Mouse (Mus musculus) kidney, embryonic 15.5 days (tissue): ENCODE data around the gene Timm23. TPM values are rescaled to one million over a fixed set of nuclear protein-coding genes. Genes with fewer than 3 reads are reported as not detected.
"Not testable (repeated sequence)": the region's sequence is repeated elsewhere in the genome, so short reads cannot be mapped to it uniquely, and the experiment has no call there.

ENCODE experiments used
- ATAC-seq: fragments of 200-750 bp; cut with Nextera tagmentation; replicated peaks from 2 replicates; pipeline ENCODE4 v1.8.0; 2017; ENCODE audit warnings: moderate TSS enrichment; ENCODE audit not compliant: low FRiP score
- H3K27ac ChIP-seq: fragments of 300-500 bp; sonication (generic); 2 replicates; pipeline ENCODE4 v1.5.1; 2015; ENCODE audit warnings: mild to moderate bottlenecking, inconsistent platforms
- H3K27me3 ChIP-seq: fragments of 300-500 bp; sonication (generic); 2 replicates; pipeline ENCODE4 v1.6.1; 2015; ENCODE audit warnings: inconsistent platforms
- H3K36me3 ChIP-seq: fragments of 300-500 bp; sonication (generic); 2 replicates; pipeline ENCODE4 v1.6.1; 2015; ENCODE audit warnings: inconsistent platforms
- H3K4me1 ChIP-seq: fragments of 300-500 bp; sonication (generic); 2 replicates; pipeline ENCODE4 v1.6.1; 2015; ENCODE audit warnings: inconsistent platforms
- H3K4me2 ChIP-seq: fragments of 300-500 bp; sonication (generic); 2 replicates; pipeline ENCODE4 v1.6.1; 2015; ENCODE audit warnings: moderate library complexity, mild to moderate bottlenecking, inconsistent platforms
- H3K4me3 ChIP-seq: fragments of 300-500 bp; sonication (generic); replicated peaks from 2 replicates; pipeline ENCODE4 v1.5.1; 2015; ENCODE audit warnings: mild to moderate bottlenecking, inconsistent platforms
- H3K9ac ChIP-seq: fragments of 300-500 bp; sonication (generic); 2 replicates; pipeline ENCODE4 v1.6.1; 2015; ENCODE audit warnings: mild to moderate bottlenecking, inconsistent platforms
- H3K9me3 ChIP-seq: fragments of 300-500 bp; sonication (generic); replicated peaks from 2 replicates; pipeline ENCODE4 v1.6.1; 2016; ENCODE audit warnings: inconsistent platforms
- WGBS: fragments of 180-500 bp; shearing (Covaris S2); methylation state at CpG from one replicate; pipeline ENCODE4 v1.1.7; 2015; ENCODE audit warnings: mixed read lengths; 5-methylcytosine and 5-hydroxymethylcytosine counted together
- polyA plus RNA-seq: library from polyadenylated mRNA; unstranded; fragments of >200 nt; fragmentation: Nextera tagmentation; extraction: Ambion mirVana; gene quantifications from 2 replicates; pipeline ENCODE4 v1.2.1, GENCODE M21; 2015

Gene Timm23
- polyA plus RNA-seq, 1 experiment from 2014 or later: 300 TPM

DNA sequence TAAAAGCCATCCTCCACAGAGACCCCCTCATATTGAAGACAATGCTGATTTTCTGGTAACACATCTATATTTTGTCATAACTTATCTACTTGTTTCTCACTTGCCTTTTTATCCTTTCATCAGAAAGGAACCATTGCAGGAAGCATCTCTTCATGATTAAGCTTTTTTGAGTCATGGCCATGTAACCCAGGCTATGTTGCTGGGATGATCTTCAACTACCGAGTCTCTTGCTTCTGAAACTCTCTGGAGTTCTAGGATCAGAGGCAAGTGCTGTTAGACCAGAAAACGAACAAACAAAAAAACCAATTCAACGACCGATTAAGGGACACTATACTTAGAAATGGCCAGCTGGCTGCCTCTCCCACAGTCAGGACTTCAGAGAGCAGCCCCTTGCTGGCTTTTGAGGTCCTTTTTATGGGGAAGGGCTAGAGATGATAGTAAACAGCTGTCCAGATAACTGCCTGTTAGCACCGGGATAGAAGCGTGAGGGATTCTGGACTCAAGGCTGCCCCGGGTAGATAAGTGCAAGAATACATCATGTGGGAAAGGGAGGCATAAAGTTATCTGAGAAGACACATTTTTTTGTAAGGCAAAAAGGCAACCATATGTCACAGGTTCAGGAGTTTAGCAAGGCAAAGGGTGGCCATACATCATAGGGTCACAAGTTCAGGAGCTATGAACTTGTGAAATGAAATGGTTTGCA, 55.7 kb downstream of the Timm23 start:
- H3K36me3 ChIP-seq: no peaks in the 10 kb centered on the region
- no peak overlapping the region for H3K9ac ChIP-seq
- H3K27me3 ChIP-seq: no peaks in the 10 kb centered on the region
- 53% methylated on average over 7 of the region's 7 CpGs for WGBS
- H3K4me3 ChIP-seq: no peak overlapping the region
- H3K4me2 ChIP-seq: no peak overlapping the region
- peak overlapping the region; percentile 20; the same call in 1 of the 2 replicates for H3K27ac ChIP-seq
- H3K4me1 ChIP-seq: peaks cover 3% of the 10 kb centered on the region; the same call in 1 of the 2 replicates
- ATAC-seq: peak; percentile 75
- H3K9me3 ChIP-seq: peaks cover 15% of the 10 kb centered on the region

DNA sequence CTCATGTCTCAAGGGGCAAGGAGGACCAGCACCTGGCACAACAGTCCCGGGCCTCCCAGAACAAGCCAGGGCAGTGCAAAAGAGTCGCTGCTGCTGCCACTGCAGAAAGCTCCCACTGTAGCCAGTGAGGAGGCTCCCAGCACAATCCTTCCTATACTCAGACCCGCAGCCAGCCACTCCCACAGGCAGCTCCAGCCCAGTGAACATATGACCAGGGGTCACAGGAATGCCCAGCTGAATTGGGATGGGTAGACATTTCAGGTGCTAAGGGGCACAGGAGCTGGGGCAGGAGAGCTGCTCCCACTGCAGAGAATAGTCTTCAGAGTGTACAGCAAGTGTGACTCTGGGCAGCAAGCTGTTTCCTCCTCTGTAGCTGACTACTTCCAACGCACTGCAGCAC, 56.3 kb downstream of the Timm23 start:
- Histone ChIP-seq H3K4me2 (no peak overlapping the region), H3K36me3 (no peaks in the 10 kb centered on the region), H3K9me3 (peaks cover 15% of the 10 kb centered on the region), H3K27me3 (no peaks in the 10 kb centered on the region), H3K4me1 (peaks cover 3% of the 10 kb centered on the region; the same call in 1 of the 2 replicates), H3K27ac (0 out of 2 replicates have a peak overlapping the region, but pooled peaks have one; percentile 20), H3K4me3 (no peak overlapping the region), H3K9ac (no peak overlapping the region)
- WGBS: 57% methylated on average over 4 of the region's 4 CpGs
- ATAC-seq: no peak

DNA sequence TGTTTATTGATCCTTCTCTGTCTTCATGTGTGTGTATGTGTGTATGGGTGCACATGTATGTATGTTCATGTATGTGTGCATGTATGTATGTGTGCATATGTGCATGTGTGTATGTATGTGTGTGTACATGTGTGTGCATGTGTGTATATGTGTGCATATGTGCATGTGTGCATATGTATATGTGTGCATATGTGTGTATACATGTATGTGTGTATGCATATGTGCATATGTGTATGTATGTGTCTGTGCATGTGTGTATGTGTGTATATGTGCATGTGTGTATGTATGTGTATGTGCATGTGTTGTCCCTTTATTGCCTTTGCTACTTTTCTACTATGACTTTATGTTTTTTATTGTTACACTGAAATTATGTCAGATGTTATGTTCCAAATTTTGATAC, 57.0 kb downstream of the Timm23 start:
- Histone ChIP-seq H3K9me3 (peaks cover 15% of the 10 kb centered on the region), H3K9ac (no peak overlapping the region)
- ATAC-seq: no peak

DNA sequence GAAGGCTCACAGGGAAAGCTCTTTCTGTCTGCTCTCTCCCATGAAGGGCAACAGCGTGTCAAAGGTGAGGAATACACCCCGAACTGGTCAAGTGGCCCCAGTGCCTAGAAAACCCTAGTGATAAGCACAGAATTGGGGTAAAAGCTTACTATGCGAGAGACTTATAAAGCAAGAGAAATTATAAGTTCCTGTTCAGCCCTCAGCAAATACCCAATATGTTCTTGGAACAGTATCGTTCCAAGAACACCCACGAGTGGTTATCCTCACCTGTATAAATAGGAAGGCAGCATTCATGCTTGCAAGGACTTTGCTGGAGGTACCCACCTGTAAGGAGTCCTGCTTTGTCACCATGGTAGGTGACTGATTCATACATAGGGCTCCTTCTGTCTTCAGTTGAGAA, 60.0 kb downstream of the Timm23 start, which contains the start of gene Msmb:
Gene Msmb (plus strand): TSS at position 301 of the 400 bp plus-strand sequence.
- Histone ChIP-seq H3K9me3 (no peaks in the 10 kb centered on the region), H3K9ac (no peak within 1 kb of the TSS), H3K4me3 (no peak within 1 kb of the TSS), H3K27me3 (no peaks in the 10 kb centered on the region), H3K27ac (no peak within 1 kb of the TSS), H3K4me1 (peaks cover 3% of the 10 kb centered on the region; the same call in 1 of the 2 replicates), H3K4me2 (no peak within 1 kb of the TSS), H3K36me3 (no peaks in the 10 kb centered on the region)
- 86% methylated on average over 5 of the region's 5 CpGs for WGBS
- ATAC-seq: no peak

More for the DNA sequence above, 57.0 kb downstream of the Timm23 start:
- Histone ChIP-seq H3K36me3 (no peaks in the 10 kb centered on the region), H3K27ac (no peak overlapping the region), H3K27me3 (no peaks in the 10 kb centered on the region), H3K4me1 (peaks cover 3% of the 10 kb centered on the region; the same call in 1 of the 2 replicates), H3K4me3 (no peak overlapping the region), H3K4me2 (no peak overlapping the region)

DNA sequence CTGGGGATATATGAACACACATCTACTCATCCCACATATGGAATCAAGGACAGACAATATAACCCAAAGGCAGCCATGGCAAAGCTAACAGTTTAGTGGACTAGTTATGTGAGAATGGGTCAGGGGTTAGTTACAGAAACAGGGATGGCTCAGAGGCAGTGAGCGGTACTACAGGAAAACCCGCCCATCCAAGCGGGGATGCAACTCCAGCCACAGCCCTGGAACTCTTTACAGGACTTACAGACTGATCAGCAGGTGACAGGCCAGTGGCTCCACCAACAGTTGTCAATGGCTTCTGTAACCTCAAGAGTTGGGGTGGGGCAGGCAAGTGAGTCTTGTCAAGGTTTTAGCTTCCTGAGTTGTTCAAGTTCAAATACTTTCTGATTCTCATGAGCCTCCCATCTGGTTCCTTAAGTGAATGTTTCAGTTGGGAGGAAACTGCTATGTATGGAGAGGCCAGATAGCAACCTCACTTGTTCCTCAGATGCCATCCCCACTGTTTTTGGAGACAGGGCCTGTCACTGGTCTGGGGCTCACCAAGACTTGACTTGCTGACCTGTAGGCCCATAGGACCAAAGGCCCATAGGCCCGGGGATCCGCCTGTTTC, 61.2 kb downstream of the Timm23 start:
- no peak overlapping the region for H3K4me3 ChIP-seq
- no peak overlapping the region for H3K27ac ChIP-seq
- no peaks in the 10 kb centered on the region for H3K9me3 ChIP-seq
- H3K4me2 ChIP-seq: no peak overlapping the region
- H3K4me1 ChIP-seq: peaks cover 3% of the 10 kb centered on the region
- no peak overlapping the region for H3K9ac ChIP-seq
- no peak for ATAC-seq
- WGBS: 80% methylated on average over 5 of the region's 5 CpGs
- H3K36me3 ChIP-seq: no peaks in the 10 kb centered on the region
- no peaks in the 10 kb centered on the region for H3K27me3 ChIP-seq

DNA sequence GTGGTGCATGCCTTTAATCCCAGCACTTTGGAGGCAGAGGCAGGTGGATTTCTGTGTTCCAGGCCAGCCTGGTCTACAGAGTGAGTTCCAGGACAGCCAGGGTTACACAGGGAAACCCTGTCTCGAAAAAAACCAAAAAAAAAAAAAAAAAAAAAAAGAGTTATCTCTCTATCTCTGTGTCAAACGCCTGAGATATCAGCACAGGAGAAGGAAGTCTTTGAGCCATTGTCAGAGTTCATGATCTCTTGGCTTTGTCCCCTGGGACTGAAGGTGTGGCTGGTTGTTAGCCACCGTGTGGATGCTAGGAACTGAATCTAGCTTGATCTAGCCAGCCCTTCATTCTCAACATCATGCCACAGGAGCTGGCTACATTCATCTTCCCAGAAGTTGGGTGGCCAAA, 65.2 kb downstream of the Timm23 start:
- H3K4me2 ChIP-seq, H3K27me3 ChIP-seq, H3K27ac ChIP-seq, ATAC-seq, H3K9ac ChIP-seq, H3K4me1 ChIP-seq, H3K36me3 ChIP-seq, H3K4me3 ChIP-seq, H3K9me3 ChIP-seq: not testable (repeated sequence)
- 63% methylated on average over 3 of the region's 3 CpGs for WGBS

DNA sequence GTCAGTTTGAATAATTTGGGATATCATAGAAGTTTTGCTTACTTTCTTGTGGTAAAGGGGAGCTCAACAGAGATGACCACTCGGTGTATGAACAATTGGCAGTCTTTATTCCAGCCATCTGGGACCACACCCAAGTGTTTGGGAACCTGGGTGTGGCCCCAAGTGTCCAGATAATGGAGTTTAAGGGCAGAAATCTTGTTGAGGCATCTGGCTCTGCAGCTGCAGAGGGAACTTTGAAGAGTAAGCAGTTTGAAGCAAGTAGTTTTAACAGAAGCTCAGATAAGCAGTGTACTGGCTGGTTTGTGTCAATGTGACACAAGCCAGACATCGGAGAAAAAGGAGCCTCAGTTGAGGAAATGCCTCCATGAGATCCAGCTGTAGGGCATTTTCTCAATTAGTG, 67.4 kb downstream of the Timm23 start:
- no peak overlapping the region for H3K4me2 ChIP-seq
- H3K27ac ChIP-seq: no peak overlapping the region
- H3K4me3 ChIP-seq: no peak overlapping the region
- no peaks in the 10 kb centered on the region for H3K36me3 ChIP-seq
- H3K4me1 ChIP-seq: no peaks in the 10 kb centered on the region; the same call in 1 of the 2 replicates
- no peak for ATAC-seq
- 76% methylated on average over 2 of the region's 2 CpGs for WGBS
- no peak overlapping the region for H3K9ac ChIP-seq
- no peaks in the 10 kb centered on the region for H3K9me3 ChIP-seq
- no peaks in the 10 kb centered on the region for H3K27me3 ChIP-seq

DNA sequence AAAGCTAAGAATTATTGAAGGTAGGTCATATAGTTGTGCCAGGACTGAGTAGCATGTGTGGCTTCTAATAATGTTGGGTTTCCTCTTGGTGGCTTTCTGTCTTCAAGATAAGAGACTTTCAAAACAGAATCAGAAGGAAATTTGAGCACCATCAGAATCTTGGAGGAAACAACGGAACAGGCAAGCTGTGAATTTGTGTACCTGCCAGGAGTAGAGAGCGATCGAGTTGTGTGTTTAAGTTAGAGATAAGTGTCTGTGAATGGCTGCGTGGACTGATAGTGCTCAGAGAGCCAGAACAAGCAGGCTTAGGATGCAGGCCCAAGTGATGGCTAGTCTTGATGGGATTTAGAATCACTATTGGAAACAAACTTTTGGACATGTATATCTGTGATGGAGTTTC, 69.9 kb downstream of the Timm23 start:
- Histone ChIP-seq H3K27ac (no peak overlapping the region), H3K9me3 (no peaks in the 10 kb centered on the region), H3K4me3 (no peak overlapping the region), H3K4me2 (no peak overlapping the region), H3K27me3 (no peaks in the 10 kb centered on the region), H3K36me3 (no peaks in the 10 kb centered on the region), H3K9ac (no peak overlapping the region), H3K4me1 (no peaks in the 10 kb centered on the region; the same call in 1 of the 2 replicates)
- 83% methylated on average over 4 of the region's 4 CpGs for WGBS
- no peak for ATAC-seq

Other genes starting within 250 kb of the Timm23 start
- 0.38 and 0.64 TPM in 2 replicates for gene Galnt15, start 172.9 kb downstream of the Timm23 start, polyA plus RNA-seq
- gene Oxnad1, start 116.5 kb downstream of the Timm23 start, polyA plus RNA-seq: 38.7 and 42.2 TPM in 2 replicates
- 92.9 and 109 TPM in 2 replicates for gene Dph3, start 116.2 kb downstream of the Timm23 start, polyA plus RNA-seq
- not detected in 2 replicates for gene Msmb, start 59.9 kb downstream of the Timm23 start, polyA plus RNA-seq
- 107 and 110 TPM in 2 replicates for gene Ncoa4, start 42.0 kb downstream of the Timm23 start, polyA plus RNA-seq
- 46.2 and 48.1 TPM in 2 replicates for gene Parg, start 51 bp upstream of the Timm23 start, polyA plus RNA-seq
- 10.3 and 10.5 TPM in 2 replicates for gene Ogdhl, start 120.1 kb upstream of the Timm23 start, polyA plus RNA-seq
- not detected in 2 replicates for gene 1700024G13Rik, start 186.5 kb upstream of the Timm23 start, polyA plus RNA-seq